Comparison of ENCODE assay signal across 8 mouse cellular contexts in genomic region chr8:70609368-70609848, GRCm38 (mm10). TPM values are rescaled to one million over a fixed set of nuclear protein-coding genes. Genes with fewer than 3 reads are reported as not detected.
DNase-seq lines count a peak whose midpoint lies in the region; ATAC-seq and TF ChIP-seq lines count a peak whose summit lies in the region.

No protein-coding gene starts in this region.

- intact Hi-C loops in gastrocnemius, postnatal 36 days (cut with DNase I): no loop called here

- TF ChIP-seq POLR2A in limb, embryonic 14.5 days (IDR thresholded peaks at IDR 0.05; ENCODE audit: borderline replicate concordance, extremely low read depth, insufficient read depth, insufficient read length): peak; percentile 72; the same call in 1 of the 2 replicates

- peak overlapping the region; percentile 82 for H3K4me3 ChIP-seq in limb, embryonic 14.5 days (replicated peaks; ENCODE audit: low read length)
- H3K4me3 ChIP-seq in midbrain, embryonic 14.5 days (replicated peaks; ENCODE audit: low read depth, low read length): peak overlapping the region; percentile 37

- H3K36me3 ChIP-seq in limb, embryonic 14.5 days (ENCODE audit: control insufficient read depth, insufficient read depth, low read length): no peaks in the 10 kb centered on the region
- H3K36me3 ChIP-seq in midbrain, embryonic 14.5 days (ENCODE audit: control insufficient read depth, insufficient read depth, low read length): no peaks in the 10 kb centered on the region

- peaks cover 33% of the 10 kb centered on the region for H3K4me1 ChIP-seq in limb, embryonic 14.5 days (ENCODE audit: control insufficient read depth, insufficient read depth, low read length)
- peaks cover 39% of the 10 kb centered on the region for H3K4me1 ChIP-seq in midbrain, embryonic 14.5 days (ENCODE audit: control insufficient read depth, insufficient read depth, low read length)

- DNase-seq in frontal cortex, postnatal 10 days (ENCODE audit: low spot score in 2 of 2): peak; percentile 78 to 87
- DNase-seq in frontal cortex, postnatal 25 days (ENCODE audit: low spot score in 2 of 2): no peak
- peak; percentile 84 to 88 for DNase-seq in gastrocnemius, postnatal 36 days
- peak; percentile 91 for DNase-seq in limb, embryonic 14.5 days (ENCODE audit: low spot score)
- peak; percentile 82 for DNase-seq in midbrain, embryonic 14.5 days
- peak; percentile 50 to 61 for DNase-seq in spleen, postnatal 14 days (ENCODE audit: low spot score in 2 of 2)

- no peaks in the 10 kb centered on the region for H3K9me3 ChIP-seq in limb, embryonic 14.5 days (ENCODE audit: control insufficient read depth, low read length)
- no peaks in the 10 kb centered on the region for H3K9me3 ChIP-seq in midbrain, embryonic 14.5 days (ENCODE audit: control insufficient read depth, low read length)

- H3K4me2 ChIP-seq in limb, embryonic 14.5 days (replicated peaks; ENCODE audit: low read depth, low read length, severe bottlenecking): peak overlapping the region; percentile 99
- peak overlapping the region; percentile 72 for H3K4me2 ChIP-seq in midbrain, embryonic 14.5 days (ENCODE audit: low read length)

- peak overlapping the region; percentile 99 for H3K27ac ChIP-seq in limb, embryonic 14.5 days (replicated peaks; ENCODE audit: low read depth, low read length)
- peak overlapping the region; percentile 86 for H3K27ac ChIP-seq in midbrain, embryonic 14.5 days (replicated peaks; ENCODE audit: low read depth, low read length)

- ATAC-seq in common myeloid progenitor, adult 5-6 weeks (replicated peaks; ENCODE audit: low read depth, poor library complexity, severe bottlenecking): peak; percentile 28
- ATAC-seq in inflammation-experienced regulatory T-cells, adult 6 months: peak; percentile 55
- ATAC-seq in limb, embryonic 14.5 days (ENCODE audit: low FRiP score, low read depth): peak; percentile 80
- peak; percentile 55 for ATAC-seq in midbrain, embryonic 14.5 days (ENCODE audit: low FRiP score, low TSS enrichment)

- no peaks in the 10 kb centered on the region for H3K27me3 ChIP-seq in limb, embryonic 14.5 days (ENCODE audit: control insufficient read depth, insufficient read depth, low read length)
- no peaks in the 10 kb centered on the region for H3K27me3 ChIP-seq in midbrain, embryonic 14.5 days (ENCODE audit: control insufficient read depth, insufficient read depth, low read length)

- peak overlapping the region; percentile 74 for H3K9ac ChIP-seq in limb, embryonic 14.5 days (ENCODE audit: low read depth, low read length, severe bottlenecking)
- peak overlapping the region; percentile 46; the same call in 1 of the 2 replicates for H3K9ac ChIP-seq in midbrain, embryonic 14.5 days (replicated peaks; ENCODE audit: low read length)

- WGBS in limb, embryonic 14.5 days: 1% methylated on average over 27 of the region's 39 CpGs
- WGBS in midbrain, embryonic 14.5 days: 2% methylated on average over 37 of the region's 39 CpGs

RNA-seq across cellular contexts. Expression of gene Ssbp4, which starts 0.7 kb away (rescaled TPM):
- 43.8 and 58.4 TPM in 2 replicates for total RNA-seq in common myeloid progenitor, adult 5-6 weeks (2017)
- 10 to 100 TPM; 12.5 to 15.9 TPM for total RNA-seq in gastrocnemius, postnatal 36 days (2021)
- polyA plus RNA-seq in inflammation-experienced regulatory T-cells, adult 6 months (2017; shearing (Covaris generic)): 10 to 100 TPM in 2 of 3 experiments, 1 to 10 TPM in 1; 2.6 to 16.2 (median 14.7) TPM
- polyA plus RNA-seq in limb, embryonic 14.5 days (2012; rRNA removed): 163 and 236 TPM in 2 replicates
- polyA plus RNA-seq in limb, embryonic 14.5 days (2014; fragmentation: Nextera tagmentation; extraction: Ambion mirVana): 151 and 171 TPM in 2 replicates
- 172 and 213 TPM in 2 replicates for polyA plus RNA-seq in midbrain, embryonic 14.5 days (2014; fragmentation: Nextera tagmentation; extraction: Ambion mirVana)

RNA-seq across cellular contexts. Expression of gene Lrrc25, which starts 6.5 kb away (rescaled TPM):
- total RNA-seq in common myeloid progenitor, adult 5-6 weeks (2017): 1.6 and 2.6 TPM in 2 replicates
- total RNA-seq in gastrocnemius, postnatal 36 days (2021): under 1 TPM; 0.38 to 0.64 TPM
- 1 to 10 TPM in 1 of 3 experiments, under 1 TPM in 2; 0.47 to 3.8 (median 0.71) TPM for polyA plus RNA-seq in inflammation-experienced regulatory T-cells, adult 6 months (2017; shearing (Covaris generic))
- polyA plus RNA-seq in limb, embryonic 14.5 days (2012; rRNA removed): 3.5 and 4.5 TPM in 2 replicates
- polyA plus RNA-seq in limb, embryonic 14.5 days (2014; fragmentation: Nextera tagmentation; extraction: Ambion mirVana): 2.5 and 3.2 TPM in 2 replicates
- polyA plus RNA-seq in midbrain, embryonic 14.5 days (2014; fragmentation: Nextera tagmentation; extraction: Ambion mirVana): 0.34 and 1.1 TPM in 2 replicates

RNA-seq across cellular contexts. Expression of gene Isyna1, which starts 15.2 kb away (rescaled TPM):
- 35.0 and 43.9 TPM in 2 replicates for total RNA-seq in common myeloid progenitor, adult 5-6 weeks (2017)
- total RNA-seq in gastrocnemius, postnatal 36 days (2021): 1 to 10 TPM; 4.1 to 5.1 TPM
- polyA plus RNA-seq in inflammation-experienced regulatory T-cells, adult 6 months (2017; shearing (Covaris generic)): 10 to 100 TPM; 27.6 to 32.6 (median 31.7) TPM
- polyA plus RNA-seq in limb, embryonic 14.5 days (2012; rRNA removed): 213 and 279 TPM in 2 replicates
- polyA plus RNA-seq in limb, embryonic 14.5 days (2014; fragmentation: Nextera tagmentation; extraction: Ambion mirVana): 94.4 and 103 TPM in 2 replicates
- 91.9 and 101 TPM in 2 replicates for polyA plus RNA-seq in midbrain, embryonic 14.5 days (2014; fragmentation: Nextera tagmentation; extraction: Ambion mirVana)

RNA-seq across cellular contexts. Expression of gene Gdf15, which starts 22.8 kb away (rescaled TPM):
- 0.29 TPM in 1 of 2 replicates, not detected in the other for total RNA-seq in common myeloid progenitor, adult 5-6 weeks (2017)
- total RNA-seq in gastrocnemius, postnatal 36 days (2021): under 1 TPM in 1 of 2 experiments, not detected in 1; 0.18 TPM
- polyA plus RNA-seq in inflammation-experienced regulatory T-cells, adult 6 months (2017; shearing (Covaris generic)): not detected
- 0.15 and 0.47 TPM in 2 replicates for polyA plus RNA-seq in limb, embryonic 14.5 days (2012; rRNA removed)
- polyA plus RNA-seq in limb, embryonic 14.5 days (2014; fragmentation: Nextera tagmentation; extraction: Ambion mirVana): 0.18 TPM in 1 of 2 replicates, not detected in the other
- polyA plus RNA-seq in midbrain, embryonic 14.5 days (2014; fragmentation: Nextera tagmentation; extraction: Ambion mirVana): 0.16 and 0.20 TPM in 2 replicates

RNA-seq across cellular contexts. Expression of gene Pgpep1, which starts 50.8 kb away (rescaled TPM):
- total RNA-seq in common myeloid progenitor, adult 5-6 weeks (2017): 3.2 and 3.6 TPM in 2 replicates
- total RNA-seq in gastrocnemius, postnatal 36 days (2021): 10 to 100 TPM; 11.1 to 15.9 TPM
- polyA plus RNA-seq in inflammation-experienced regulatory T-cells, adult 6 months (2017; shearing (Covaris generic)): 1 to 10 TPM; 3.8 to 6.4 (median 4.8) TPM
- 47.6 and 59.8 TPM in 2 replicates for polyA plus RNA-seq in limb, embryonic 14.5 days (2012; rRNA removed)
- polyA plus RNA-seq in limb, embryonic 14.5 days (2014; fragmentation: Nextera tagmentation; extraction: Ambion mirVana): 64.1 and 68.7 TPM in 2 replicates
- 86.9 and 95.8 TPM in 2 replicates for polyA plus RNA-seq in midbrain, embryonic 14.5 days (2014; fragmentation: Nextera tagmentation; extraction: Ambion mirVana)

Comparison
In these comparisons a context has a peak if more than half of its experiments do, and no peak if none do; other contexts are left out.
1. DNase-seq: peak in frontal cortex, postnatal 10 days (2 of 2), gastrocnemius, postnatal 36 days (2 of 2), limb, embryonic 14.5 days (single experiment), midbrain, embryonic 14.5 days (single experiment) and spleen, postnatal 14 days (2 of 2); none in frontal cortex, postnatal 25 days (0 of 2).
2. ATAC-seq: peak in every context shown above with its lines; median percentile 80 in limb, embryonic 14.5 days; 55 in inflammation-experienced regulatory T-cells, adult 6 months; 55 in midbrain, embryonic 14.5 days; 28 in common myeloid progenitor, adult 5-6 weeks.
3. RNA of gene Ssbp4, which starts 0.7 kb away (polyA plus RNA-seq): 172 to 213 TPM in midbrain, embryonic 14.5 days and 151 to 236 TPM in limb, embryonic 14.5 days; 2.6 to 16.2 TPM in inflammation-experienced regulatory T-cells, adult 6 months; every median in the first group is over 4 times any median in the second.